8 mouse cellular contexts compared by ENCODE assay signal in the genomic region with DNA sequence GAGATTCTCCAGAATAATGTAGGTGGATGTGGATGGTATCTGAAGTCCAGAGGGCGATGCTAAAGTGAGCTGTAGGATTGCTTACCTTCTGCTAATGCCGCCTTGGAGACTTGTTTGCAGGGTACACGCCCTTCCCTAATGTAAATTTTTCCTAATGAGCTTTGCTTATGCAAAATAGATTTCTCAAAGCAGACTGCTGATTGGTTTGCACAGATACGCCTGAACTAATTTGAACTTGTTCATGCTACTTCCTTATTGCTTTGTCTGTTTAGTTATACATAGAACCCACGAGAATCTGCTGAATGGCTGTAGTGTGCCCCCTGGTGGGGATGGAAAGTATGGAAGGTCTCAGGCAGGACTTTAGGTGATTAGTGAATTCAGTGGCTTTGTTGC. TPM values are rescaled to one million over a fixed set of nuclear protein-coding genes. Genes with fewer than 3 reads are reported as not detected.
DNase-seq lines count a peak whose midpoint lies in the region; ATAC-seq and TF ChIP-seq lines count a peak whose summit lies in the region.

No protein-coding gene starts in this region.

- H3K27ac ChIP-seq in embryonic facial prominence, embryonic 14.5 days (replicated peaks; ENCODE audit: low read depth, low read length), result no peak overlapping the region; the same call in 1 of the 2 replicates
- peak overlapping the region; percentile 70 for H3K27ac ChIP-seq in heart, embryonic 16.5 days (ENCODE audit: low read length)

- peak overlapping the region; percentile 18; the same call in 1 of the 2 replicates for H3K4me3 ChIP-seq in E14TG2a.4 (replicated peaks; ENCODE audit: low read length)
- H3K4me3 ChIP-seq in embryonic facial prominence, embryonic 14.5 days (ENCODE audit: low read depth, low read length), result no peak overlapping the region
- no peak overlapping the region; the same call in 1 of the 2 replicates for H3K4me3 ChIP-seq in heart, embryonic 16.5 days (ENCODE audit: low read length)

- no peak for ATAC-seq in embryonic facial prominence, embryonic 14.5 days (ENCODE audit: low read depth)
- ATAC-seq in heart, embryonic 16.5 days (replicated peaks; ENCODE audit: extremely low read depth, insufficient read depth, low FRiP score), result no peak

- no peak overlapping the region for H3K9ac ChIP-seq in embryonic facial prominence, embryonic 14.5 days (ENCODE audit: low read depth, low read length)
- H3K9ac ChIP-seq in heart, embryonic 16.5 days (ENCODE audit: low read length), result 0 out of 2 replicates have a peak overlapping the region, but pooled peaks have one; percentile 14

- WGBS in embryonic facial prominence, embryonic 14.5 days, result 58% methylated on average over 5 of the region's 5 CpGs
- 55% methylated on average over 5 of the region's 5 CpGs for WGBS in heart, embryonic 16.5 days

- H3K27me3 ChIP-seq in E14TG2a.4 (ENCODE audit: insufficient read depth, low read length), result no peaks in the 10 kb centered on the region
- no peaks in the 10 kb centered on the region for H3K27me3 ChIP-seq in embryonic facial prominence, embryonic 14.5 days (replicated peaks; ENCODE audit: control insufficient read depth, insufficient read depth, low read length)
- H3K27me3 ChIP-seq in heart, embryonic 16.5 days (ENCODE audit: control insufficient read depth, insufficient read depth, low read length), result no peaks in the 10 kb centered on the region

- DNase-seq in ZHBTc4 (ENCODE audit: low read depth, low spot score), result peak; percentile 92
- DNase-seq in embryonic facial prominence, embryonic 14.5 days (ENCODE audit: low spot score), result peak; percentile 58
- DNase-seq in kidney, postnatal 14 days, result peak; percentile 61
- DNase-seq in lung, postnatal 10 days, result peak; percentile 75
- DNase-seq in retina, embryonic 14.5 days (ENCODE audit: low spot score), result peak; percentile 76
- peak; percentile 57 for DNase-seq in yolk sac, embryonic 10.5 days (ENCODE audit: low spot score)

- peaks cover 85% of the 10 kb centered on the region for H3K4me1 ChIP-seq in E14TG2a.4 (replicated peaks; ENCODE audit: low read depth, low read length)
- H3K4me1 ChIP-seq in embryonic facial prominence, embryonic 14.5 days (ENCODE audit: control insufficient read depth, insufficient read depth, low read length), result peaks cover 12% of the 10 kb centered on the region
- H3K4me1 ChIP-seq in heart, embryonic 16.5 days (ENCODE audit: control insufficient read depth, insufficient read depth, low read length), result peaks cover 11% of the 10 kb centered on the region

- TF ChIP-seq CTCF in E14TG2a.4 (conservative IDR thresholded peaks at IDR 0.05; ENCODE audit: low read length), result peak; percentile 80

- H3K4me2 ChIP-seq in embryonic facial prominence, embryonic 14.5 days (ENCODE audit: low read depth, low read length), result no peak overlapping the region
- peak overlapping the region; percentile 14; the same call in 1 of the 2 replicates for H3K4me2 ChIP-seq in heart, embryonic 16.5 days (ENCODE audit: low read depth, low read length)

- H3K9me3 ChIP-seq in E14TG2a.4 (ENCODE audit: low read length), result no peaks in the 10 kb centered on the region
- no peaks in the 10 kb centered on the region for H3K9me3 ChIP-seq in embryonic facial prominence, embryonic 14.5 days (ENCODE audit: control insufficient read depth, low read length)
- H3K9me3 ChIP-seq in heart, embryonic 16.5 days (replicated peaks; ENCODE audit: control insufficient read depth, low read length), result no peaks in the 10 kb centered on the region

- peaks cover 23% of the 10 kb centered on the region for H3K36me3 ChIP-seq in E14TG2a.4 (ENCODE audit: insufficient read depth, low read length)
- H3K36me3 ChIP-seq in embryonic facial prominence, embryonic 14.5 days (ENCODE audit: control insufficient read depth, insufficient read depth, low read length), result peaks cover 28% of the 10 kb centered on the region
- H3K36me3 ChIP-seq in heart, embryonic 16.5 days (ENCODE audit: control insufficient read depth, insufficient read depth), result peaks cover 13% of the 10 kb centered on the region

RNA-seq across cellular contexts. Expression of a gene that starts 49.6 kb away (rescaled TPM):
- 33.5 and 33.9 TPM in 2 replicates for polyA plus RNA-seq in embryonic facial prominence, embryonic 14.5 days (2014; fragmentation: Nextera tagmentation; extraction: Ambion mirVana)
- polyA plus RNA-seq in heart, embryonic 16.5 days (2015; fragmentation: Nextera tagmentation; extraction: Ambion mirVana), result 27.9 and 31.4 TPM in 2 replicates
